Mouse (Mus musculus): ENCODE data around the gene Gm45234.

The Gm45234 gene

DNA sequence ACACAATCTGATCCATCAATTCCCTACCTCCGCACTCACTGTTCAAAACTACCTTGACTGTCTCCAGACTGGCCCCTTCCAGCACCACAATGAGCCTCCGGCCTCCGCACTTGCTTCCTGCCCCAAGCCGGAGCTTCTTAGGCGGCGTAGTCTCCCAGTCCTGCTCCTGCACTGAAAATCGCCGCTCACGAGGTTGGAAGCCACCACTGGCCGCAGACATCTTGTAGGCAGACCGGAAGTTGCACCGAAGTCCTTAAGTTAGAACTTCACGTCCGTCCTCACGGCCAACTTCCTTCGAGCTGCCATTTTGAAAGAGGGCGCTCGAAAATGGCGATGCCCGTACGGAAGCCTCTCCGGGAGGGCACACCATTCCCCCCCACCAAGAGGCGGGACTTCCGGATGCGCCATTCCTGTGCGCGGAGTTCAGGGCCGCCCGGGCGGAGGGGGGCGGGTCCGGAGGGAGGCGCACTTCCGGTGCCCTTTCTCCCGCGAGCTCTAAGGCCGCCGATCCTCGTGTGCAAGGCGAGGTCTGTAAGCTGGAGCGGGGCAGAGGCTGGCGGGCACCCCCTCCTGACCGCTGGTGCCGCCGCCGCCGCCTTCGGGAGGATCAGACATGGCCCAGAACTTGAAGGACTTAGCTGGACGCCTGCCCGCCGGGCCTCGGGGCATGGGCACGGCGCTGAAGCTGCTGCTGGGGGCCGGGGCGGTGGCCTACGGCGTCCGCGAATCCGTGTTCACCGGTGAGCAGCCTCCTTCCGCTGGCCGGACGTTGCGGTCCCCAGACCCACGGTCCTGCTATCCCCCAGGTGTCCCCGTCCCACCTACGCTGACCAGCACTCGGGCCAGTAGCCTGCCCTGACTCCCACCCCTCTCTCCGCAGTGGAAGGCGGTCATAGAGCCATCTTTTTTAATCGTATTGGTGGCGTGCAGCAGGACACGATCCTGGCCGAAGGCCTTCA, 43.7 kb downstream of the Gm45234 start, which contains the start of the genes Emg1 and Phb2:
TSS of gene Emg1 (minus strand) at position 355 of the 959 bp plus-strand sequence.
TSS of gene Phb2 (plus strand) at position 513 of the 959 bp plus-strand sequence.
- DNase-seq (ENCODE audit: low read depth, low spot score) = peak; percentile 99

DNA sequence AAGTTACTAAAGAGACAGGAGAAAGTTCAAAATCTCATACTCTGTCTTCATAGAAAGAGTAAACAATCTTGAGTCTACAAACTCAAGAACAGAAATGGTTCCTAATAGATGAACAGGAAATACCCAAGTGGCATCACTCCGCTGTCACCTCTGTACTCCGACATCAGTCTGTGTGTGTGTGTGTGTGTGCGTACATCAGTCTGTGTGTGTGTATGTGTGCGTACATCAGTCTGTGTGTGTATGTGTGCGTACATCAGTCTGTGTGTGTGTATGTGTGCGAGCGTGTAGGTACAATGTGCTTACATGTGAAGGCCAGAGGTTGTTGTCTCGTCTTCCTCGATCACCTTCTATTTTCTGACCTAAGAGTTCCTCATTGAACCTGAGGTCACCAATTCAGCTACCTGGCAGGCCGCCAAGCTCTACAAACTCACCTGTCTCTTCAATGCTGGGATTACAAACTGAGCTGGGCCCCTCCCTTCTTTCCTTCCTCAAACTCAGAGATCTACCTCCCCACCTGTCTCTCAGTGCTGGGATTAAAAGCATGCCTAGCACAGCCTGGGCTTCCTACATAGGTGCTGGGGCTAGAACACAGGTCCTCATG, 47.4 kb downstream of the Gm45234 start:
- no peak for DNase-seq (ENCODE audit: low read depth, low spot score)

DNA sequence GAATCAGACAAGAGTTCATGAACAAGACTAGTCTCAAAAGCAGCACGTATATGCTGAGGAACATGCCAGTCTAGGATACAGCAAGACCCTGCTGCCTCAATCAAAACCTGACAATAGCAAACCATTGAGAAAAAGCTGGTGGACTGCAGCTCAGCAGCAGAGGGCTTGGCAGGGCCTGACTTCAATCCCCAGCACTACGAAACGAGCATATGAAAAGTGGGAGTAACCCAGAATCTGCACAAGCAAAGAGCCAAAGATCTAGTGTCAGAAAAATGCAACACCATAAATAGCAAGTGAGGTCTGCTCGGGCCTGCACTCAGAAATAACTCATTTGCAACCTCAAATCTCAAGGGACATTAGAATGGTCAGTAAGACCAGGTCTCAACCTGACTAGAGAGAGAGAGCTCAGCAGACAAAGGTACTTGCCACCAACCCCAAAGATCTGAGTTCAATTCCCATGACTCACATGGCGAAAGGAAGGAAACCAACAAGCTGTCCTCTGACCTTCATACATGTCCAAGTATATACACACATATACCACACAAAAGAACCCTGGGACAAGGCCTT, 49.7 kb downstream of the Gm45234 start:
- DNase-seq (ENCODE audit: low read depth, low spot score) = peak; percentile 27

DNA sequence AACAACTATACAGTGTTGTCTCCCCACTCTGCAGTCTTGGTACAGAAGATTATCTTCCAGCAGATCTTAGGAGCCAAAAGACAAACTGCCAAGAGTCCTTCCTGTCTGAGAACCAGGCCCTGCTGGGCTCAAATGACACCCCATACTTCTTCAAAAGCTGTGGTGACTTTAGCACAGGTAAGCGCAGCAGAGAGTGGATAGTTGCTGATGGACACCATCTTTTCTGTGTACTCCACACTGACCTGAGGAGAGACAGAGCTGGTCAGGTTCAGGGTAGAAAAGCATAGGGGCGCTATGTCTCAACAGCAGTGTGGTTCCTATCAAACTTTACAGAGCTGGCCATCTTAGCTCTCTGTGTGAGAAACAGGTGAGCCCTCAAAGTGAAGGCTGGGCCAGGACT, 51.4 kb downstream of the Gm45234 start:
- no peak for DNase-seq (ENCODE audit: low read depth, low spot score)

DNA sequence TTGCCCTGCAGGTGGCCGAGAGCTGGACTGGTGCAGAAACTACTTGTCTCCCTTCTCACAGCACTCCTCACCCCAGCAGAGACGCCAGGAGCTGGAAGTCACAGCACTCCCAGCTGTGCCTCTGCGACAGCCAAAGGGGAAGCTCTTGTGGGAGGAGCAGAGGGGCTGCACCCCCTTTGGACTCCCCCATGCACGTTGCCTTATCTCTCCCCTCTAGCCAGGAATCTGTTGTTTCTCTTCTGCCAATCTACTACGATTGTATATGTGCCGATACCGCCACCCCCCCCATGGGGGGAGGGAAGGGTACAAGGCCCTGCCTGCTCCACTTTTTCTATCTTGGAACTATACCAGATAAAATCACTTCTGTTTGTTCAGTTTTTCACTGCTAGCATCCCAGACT, 52.0 kb downstream of the Gm45234 start:
- DNase-seq (ENCODE audit: low read depth, low spot score) = no peak

DNA sequence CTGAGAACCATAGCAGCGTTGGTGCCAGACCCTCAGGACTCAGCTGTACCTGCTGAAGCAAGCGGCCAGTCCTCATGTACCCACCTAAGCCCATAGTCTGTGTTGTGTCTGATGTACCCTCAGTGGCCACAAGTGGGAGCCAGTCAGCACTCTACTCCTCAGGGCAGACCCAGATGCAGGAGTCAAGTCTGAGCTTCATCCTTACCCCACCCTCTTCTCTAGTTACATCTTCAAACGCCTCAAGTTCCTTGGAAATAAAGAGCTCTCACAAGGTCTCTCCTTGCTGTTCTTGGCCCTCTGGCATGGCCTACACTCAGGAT, 53.1 kb downstream of the Gm45234 start:
- peak; percentile 80 for DNase-seq (ENCODE audit: low read depth, low spot score)

DNA sequence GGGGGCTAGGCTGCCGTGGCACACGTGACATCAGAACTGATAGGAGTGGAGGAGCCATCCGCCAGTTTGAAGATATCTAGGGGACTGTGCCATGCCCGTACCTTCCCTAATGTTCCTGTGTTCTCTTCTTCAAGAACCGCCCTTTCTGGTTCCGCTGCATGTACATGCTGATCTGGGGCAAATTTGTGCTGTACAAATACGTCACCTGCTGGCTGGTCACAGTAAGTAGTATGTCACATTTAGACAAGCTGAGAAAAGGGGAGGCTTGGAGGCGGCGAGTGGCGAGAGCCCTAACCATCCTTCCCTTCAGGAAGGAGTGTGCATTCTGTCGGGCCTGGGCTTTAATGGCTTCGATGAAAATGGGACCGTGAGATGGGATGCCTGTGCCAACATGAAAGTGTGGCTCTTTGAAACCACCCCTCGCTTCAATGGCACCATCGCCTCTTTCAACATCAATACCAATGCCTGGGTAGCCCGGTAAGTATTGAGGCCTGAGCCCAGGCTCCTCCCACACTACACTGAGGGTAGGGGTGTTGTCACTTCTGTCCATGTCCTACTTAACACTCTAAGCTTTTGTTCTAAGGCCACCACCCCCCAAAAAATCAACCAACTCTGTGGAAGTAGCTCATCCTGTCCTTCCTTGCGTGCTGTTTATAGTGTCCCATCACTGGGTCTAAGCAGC, 53.6 kb downstream of the Gm45234 start:
- DNase-seq (ENCODE audit: low read depth, low spot score) = peak; percentile 45

DNA sequence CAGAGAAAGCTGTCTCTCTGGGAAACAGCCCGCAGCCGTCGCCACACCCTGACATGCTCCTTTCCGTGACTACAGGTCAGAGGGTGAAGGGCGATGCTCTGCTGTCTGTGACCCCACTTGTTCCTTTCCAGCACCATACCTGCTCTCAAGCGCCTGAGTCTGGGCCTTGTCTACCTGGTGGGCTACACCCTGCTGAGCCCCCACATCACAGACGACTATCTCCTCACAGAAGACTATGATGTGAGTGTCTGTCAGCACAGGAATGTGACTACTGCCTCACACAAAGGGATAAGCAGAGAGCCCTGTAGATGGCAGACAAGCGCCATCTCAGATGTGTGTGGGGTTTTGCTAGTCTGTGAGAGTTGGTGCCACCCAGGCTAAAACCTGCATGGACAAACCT, 54.5 kb downstream of the Gm45234 start:
- peak; percentile 48 for DNase-seq (ENCODE audit: low read depth, low spot score)

DNA sequence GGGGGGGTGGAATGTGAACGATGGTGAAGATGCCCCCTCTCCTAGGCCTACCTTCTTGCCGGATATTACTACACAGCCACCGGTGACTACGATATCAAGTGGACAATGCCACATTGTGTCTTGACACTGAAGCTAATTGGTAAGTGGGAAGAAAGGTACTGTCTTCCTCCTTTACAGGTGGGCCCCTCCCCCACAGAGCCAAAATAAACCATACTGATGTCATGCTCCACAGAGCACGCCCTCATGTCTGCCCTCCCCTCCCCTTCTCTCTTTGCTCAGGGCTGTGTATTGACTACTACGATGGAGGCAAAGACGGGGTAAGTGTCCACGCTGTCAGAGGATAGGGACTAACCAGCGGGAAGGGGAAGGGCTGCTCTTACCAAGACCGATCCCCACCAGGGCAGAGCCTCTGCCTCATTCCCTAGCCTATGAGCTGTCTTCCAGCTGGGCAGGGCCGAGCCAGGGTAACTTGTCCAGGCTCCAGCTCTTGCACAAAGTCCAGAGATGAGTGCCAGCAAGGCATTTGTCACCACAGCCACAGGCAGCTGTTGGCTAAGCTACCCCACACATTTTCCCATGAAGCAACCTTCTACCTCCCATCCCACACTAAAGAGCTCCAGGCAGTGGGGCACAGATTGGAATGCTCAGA, 55.7 kb downstream of the Gm45234 start:
- DNase-seq (ENCODE audit: low read depth, low spot score) = peak; percentile 87

DNA sequence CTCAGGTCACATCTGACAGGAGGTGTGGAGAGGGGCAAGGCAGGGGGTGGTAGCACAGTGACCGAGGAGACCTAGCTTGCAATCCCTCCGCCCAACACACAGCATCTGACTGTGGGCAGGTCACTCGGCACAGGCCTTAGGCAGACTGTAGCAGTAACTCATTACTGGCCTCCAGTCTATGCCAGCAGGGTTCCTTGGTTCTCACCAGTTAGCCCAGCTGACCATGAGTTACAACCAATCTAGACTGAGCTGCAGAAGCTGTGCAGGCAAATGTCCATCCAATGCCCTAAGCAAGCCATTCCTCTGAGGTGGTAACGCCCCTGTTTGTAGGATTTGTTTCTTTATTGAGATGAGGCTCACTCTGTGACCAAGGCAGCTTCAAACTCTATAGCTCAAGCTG, 56.5 kb downstream of the Gm45234 start:
- DNase-seq (ENCODE audit: low read depth, low spot score) = peak; percentile 53

DNA sequence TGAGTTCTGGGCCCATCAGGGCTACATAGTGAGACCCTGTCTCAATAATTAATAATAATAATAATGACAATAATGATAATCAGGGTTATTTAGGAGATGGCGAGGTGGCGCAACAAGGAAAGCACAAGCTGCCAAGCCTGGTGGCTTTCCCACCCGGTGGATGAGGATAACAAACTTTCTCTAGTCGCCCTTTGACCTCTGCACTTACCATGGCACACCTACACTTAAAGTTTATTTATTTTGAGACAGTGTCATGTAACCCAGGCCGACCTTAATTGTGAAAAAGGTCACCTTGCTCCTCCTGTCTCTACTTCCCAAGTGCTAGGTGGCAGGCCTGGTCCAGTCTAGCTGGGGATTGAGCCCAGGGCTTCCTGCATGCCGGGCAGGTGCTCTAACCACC, 57.1 kb downstream of the Gm45234 start:
- no peak for DNase-seq (ENCODE audit: low read depth, low spot score)

DNA sequence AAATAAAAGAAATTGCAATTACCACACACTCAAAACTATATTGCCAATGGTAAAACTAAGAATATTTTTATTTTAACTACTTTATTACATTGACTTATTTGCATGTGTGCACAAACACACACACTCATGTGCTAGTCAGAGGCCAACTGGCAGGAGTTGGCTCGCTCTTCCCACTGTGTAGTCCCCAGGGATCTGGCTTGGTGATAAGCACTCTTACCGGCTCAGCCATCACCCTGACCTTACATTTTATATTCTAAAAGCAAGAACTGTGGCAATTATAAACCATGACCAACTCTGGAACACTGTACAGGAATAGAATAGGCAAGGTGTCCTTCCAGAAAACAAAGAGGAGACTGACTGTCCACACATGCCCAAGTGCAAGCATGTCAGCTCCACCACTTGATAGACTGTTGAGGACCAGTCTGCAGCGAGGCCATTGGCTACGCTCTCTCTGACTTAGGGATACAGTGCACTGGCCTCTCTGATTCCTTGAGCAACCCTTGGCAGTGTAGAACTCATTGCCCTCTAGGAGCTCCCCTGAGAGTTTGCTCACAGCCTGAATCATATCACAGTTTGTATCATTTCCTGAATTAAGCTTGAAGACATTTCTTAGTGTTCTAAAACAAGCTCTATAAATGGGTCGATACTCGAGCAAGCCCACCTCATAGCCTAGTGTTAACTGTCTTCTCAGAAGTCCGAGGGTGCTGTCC, 59.2 kb downstream of the Gm45234 start:
- DNase-seq (ENCODE audit: low read depth, low spot score) = no peak

DNA sequence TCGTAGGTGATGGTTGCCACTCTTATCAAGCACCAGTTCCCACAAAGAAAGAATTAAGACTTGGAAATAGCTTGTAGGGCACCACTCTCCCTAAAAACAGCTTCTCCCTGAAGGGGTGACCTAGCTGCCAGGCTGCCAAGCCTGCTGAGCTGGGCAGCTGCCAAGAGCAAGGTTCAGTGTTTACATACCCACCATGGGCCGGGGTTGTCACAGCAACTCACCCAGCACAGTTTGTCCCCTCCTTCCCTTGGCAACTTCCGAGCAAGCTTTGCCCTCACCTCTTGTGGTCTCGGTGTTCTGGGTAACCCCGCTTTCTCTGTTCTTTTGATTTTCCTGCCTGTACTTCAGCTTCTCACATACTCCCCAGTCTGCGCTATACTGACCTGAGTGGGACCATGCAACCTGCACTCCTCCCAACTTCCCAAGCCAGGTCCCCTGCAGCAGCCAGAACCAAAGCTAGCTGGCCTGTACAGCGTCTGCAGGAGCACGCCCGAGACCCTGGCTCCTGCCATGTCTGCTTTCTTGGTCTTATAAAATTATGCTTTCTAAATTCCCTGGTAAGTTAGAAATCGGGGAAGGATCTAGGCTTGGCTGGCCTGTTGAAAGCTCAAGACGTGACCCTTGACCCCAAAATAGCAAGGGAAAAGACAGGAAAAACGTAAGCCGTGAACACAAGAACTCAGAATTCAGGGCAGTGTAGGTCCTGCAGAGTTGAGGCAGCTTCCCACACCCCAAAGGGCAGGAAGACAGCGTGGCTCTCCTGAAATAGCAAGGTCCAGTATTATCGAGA, 61.5 kb downstream of the Gm45234 start:
- peak; percentile 70 for DNase-seq (ENCODE audit: low read depth, low spot score)

DNA sequence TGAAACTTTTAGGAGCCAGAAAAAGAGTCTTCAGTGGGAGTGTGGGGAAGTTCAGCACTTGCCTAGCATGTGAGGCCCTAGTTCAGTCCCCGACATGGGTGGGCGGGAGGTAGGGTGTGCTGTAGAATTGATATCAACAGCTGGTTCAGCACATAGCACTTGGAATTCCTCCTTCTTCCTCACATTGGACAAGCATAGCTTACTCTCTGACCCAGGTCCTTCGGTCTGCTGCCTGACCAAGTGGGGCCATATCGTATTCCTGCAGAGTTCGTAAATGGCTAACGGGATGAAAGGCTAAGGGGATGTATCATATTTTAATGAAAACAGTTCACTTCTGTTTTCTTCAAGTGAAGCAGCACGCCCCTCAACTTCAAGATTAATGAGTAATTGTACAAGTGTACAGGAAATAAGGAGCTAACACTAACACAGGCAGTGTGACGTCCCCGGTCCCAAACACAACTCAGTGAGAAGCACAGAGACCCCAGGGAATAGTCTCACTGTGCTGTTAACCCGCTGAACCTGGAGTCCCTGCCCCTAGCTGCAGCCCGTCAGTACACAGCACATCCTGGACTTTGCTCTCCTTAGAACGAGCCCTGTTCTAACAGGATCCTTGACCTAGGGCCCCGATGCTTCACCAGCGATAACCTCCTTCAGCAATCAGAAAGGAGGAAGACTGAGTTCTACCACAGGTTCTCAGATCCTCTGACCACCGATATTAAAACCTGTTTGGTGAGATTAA, 62.4 kb downstream of the Gm45234 start:
- no peak for DNase-seq (ENCODE audit: low read depth, low spot score)

DNA sequence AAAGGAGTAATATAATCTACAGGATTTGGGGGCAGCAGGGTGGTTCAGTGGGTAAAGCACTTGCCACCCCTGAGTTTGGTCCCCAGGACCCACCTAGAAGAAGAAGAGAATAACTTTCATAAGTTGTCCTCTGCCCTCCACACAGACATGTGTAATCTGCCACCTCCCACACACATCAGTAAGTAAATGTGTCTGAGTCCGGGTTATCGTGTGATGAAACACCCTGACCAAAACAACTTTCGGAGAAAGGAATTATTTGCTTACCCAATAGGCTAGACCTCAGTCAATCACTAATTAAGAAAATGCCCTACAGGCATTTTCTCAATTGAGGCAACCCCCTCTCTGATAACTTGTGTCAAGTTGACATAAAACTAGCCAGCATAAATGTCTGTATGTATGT, 65.3 kb downstream of the Gm45234 start:
- DNase-seq (ENCODE audit: low read depth, low spot score) = no peak
